Mouse (Mus musculus) telencephalon, adult 2 months (tissue): ENCODE data around the gene Esrrb.

Experiments
- DNase-seq: peaks from one replicate; pipeline ENCODE4 v3.0.0-alpha.2; 2011; ENCODE audit warnings: low read depth, low spot score

Gene Esrrb

DNA sequence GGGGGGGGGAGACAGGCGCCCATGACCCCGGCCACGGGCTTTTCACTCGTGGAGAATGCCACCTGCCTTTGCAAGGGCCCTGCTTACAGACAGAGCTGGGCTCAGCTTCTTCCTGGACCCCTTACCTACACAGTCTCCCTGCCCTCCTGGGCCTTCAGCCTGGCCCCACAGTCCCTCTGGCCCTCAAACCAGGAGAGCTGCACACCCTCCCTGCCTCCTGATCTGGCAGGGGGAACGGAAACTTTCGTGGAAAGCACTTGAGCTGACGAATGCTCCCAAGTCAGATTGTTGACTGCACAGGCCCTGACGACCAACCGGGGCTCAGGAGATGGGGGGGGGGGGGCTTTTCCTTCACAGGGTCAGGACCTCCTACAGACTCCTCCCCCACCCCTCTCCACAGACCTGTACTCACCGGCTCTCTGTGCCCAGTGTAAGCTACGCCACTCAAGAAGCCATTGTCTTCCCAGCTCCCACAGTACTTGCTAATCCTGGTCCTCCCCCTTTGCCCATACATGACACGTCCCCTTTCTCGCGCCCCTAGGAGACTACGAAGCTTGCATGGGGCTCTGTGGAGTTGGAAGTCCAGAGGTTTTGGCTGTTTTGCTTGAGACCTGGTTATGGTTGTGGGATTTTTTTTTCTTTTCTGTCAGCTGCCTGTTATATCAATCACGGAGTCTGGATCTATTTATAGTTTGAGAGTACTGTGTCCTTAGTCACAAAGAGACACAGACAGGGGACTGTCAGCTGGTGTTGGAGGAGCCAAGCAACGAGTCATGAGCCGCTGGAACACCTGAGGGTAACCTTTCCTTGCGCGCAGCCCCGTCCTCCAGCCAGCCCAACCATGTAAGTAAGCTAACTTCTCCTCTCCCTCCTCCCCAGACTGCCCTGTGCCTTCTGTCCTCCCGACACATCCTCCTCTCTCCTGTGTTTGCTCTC is at the start of gene Esrrb:
TSS of gene Esrrb (plus strand) at position 422 of the 936 bp plus-strand sequence.
- no peak for DNase-seq

DNA sequence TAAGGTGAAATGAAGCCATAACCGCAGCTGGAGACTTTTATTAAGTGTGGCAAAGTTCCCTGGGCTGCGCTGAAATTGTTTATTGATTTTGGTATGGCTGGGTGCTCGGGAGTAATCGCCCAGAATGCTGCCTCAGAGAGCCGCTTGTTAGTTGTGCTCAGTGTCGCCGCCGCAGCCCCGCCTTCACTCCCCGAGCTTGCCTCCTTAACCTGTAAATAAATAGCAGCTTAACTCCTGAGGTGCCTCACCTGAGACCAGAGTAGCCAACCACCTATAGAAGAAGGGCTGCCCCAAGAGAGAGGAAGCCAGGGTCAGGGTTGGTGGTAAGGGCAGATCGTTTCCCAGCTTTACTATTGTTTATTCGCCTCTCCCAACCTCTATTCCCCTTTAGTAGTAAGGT is 40.3 kb upstream of the Esrrb start:
- DNase-seq: no peak

DNA sequence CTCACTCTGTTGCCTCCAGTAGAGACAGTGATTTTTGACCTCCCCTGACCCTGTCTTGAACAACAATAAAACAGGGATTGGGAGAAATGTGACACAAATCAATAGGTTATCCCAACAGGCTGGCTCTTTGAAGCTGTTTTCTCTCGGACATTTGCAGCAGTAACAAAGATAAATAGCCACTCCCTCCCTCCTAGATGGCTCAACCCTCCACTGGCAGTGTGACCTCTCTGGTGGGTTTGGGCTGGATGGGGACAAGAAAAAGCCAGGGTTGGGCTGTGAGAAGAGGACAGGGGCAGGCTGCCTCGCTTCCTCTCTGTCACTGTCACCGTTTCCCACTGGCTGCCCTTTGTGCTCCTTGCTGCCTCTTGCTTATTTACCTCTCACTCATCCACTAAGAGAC is 36.6 kb upstream of the Esrrb start:
- DNase-seq: no peak

DNA sequence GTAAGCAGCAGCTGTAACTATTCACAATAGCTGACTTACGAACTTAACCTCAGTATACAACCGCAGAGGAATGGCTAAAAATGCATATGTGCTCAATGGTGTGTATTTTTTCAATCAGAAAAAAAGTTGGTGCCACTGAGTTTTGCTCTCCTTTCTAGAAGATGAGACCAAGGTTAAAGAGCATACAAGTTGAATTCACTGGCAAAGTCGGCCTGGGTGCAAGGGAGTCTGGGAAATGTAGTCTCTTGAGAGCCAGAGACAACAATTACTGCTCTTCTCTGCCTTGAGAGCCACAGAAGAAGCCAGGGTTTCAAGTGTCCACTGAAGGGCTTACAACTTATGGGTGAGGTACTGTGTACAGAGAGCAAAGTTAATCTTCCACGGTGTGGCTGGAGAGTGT is 31.1 kb upstream of the Esrrb start:
- no peak for DNase-seq

DNA sequence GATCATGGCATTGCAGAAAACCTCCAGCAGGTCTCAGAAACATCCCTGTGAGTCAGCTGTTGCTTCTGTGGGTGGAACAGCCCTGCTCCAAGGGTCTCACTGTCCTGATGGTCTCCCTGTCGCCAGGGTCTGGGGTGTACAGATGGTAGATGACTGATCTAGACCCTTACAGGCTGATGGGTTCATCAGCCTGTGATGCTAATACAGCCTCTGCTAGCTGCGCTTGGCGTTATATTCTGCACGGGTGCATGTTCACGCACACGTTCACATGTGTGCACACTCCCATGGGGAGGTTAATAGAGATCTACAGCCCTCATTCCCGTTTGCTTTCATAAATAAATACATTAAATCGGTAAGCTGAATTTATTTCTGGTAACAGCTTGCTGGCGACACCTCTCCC is 30.2 kb upstream of the Esrrb start:
- no peak for DNase-seq

DNA sequence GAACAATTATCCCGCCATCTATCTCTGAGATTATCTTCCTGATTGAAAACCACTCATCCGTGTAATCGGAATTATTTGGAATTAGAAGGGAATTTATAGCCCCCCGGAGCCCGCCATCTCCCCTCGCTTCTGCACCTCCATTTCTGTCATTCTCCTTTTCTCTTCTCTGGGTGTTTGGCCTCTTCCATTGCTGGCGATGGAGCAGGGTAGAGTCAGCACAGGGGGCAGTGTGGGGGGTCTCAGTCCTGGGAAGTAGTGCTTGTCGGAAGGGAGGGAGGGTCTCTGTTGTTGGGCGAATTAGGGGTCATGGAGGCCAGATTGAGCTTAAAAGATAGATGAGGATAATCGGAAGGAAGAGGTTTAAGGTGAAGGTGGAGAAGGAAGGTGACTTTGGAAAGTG is 29.7 kb upstream of the Esrrb start:
- no peak for DNase-seq

DNA sequence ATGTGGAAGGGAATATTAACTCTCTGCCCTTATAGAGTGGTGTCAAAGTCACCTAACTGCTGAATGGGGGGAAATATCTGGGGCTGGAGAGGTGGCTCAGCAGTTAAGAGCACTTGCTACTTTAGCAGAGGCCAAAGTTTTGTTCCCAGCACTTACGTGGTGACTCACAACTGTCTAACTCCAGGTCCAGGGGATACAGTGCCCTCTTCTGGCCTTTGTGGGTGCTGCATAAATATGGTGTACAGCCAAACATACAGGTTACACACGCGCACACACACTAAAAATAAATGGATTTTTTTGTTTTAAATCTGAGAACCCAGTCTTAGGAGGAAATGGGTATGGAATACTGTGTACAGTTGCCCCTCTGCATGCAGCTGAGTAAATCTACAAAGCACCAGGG is 24.7 kb upstream of the Esrrb start:
- DNase-seq: no peak

DNA sequence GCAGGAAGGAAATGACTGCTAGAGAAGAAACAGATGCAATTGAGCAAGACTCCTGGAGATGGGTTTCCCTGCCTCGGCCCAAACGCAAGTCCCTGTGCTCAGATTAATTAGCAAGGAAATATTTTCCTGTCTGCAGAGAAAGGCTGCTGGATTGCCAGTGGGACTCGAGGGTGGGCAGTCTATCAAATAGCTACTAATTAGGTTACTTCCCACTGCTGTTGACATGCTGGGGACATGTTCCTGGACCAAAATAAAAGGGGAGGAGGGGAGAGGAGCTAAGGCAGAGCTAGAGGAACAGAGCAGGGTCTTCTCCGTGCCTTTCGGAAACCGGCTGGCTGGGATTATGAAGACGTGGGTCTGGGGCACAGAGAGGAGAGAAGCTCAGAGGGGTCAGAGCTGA is 24.0 kb upstream of the Esrrb start:
- DNase-seq: no peak

DNA sequence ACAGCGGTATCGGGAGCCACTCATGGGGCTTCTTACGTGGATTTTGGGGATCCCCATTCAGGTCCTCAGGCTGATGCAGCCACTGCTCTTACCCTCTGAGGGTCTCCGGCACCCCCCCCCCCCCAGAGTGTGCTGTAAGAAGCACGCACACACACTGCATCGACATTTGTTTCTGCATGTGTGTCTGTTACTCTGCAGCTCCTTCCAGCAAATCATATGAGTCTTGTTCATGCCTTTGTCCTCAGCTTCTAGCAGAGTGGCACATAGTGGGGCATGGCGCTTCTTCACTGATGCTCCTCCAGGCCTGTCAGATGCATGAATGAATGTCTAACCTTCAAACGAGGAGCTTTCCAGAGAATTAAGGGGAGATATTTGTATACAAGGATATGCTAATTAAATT is 11.4 kb upstream of the Esrrb start:
- DNase-seq: no peak

DNA sequence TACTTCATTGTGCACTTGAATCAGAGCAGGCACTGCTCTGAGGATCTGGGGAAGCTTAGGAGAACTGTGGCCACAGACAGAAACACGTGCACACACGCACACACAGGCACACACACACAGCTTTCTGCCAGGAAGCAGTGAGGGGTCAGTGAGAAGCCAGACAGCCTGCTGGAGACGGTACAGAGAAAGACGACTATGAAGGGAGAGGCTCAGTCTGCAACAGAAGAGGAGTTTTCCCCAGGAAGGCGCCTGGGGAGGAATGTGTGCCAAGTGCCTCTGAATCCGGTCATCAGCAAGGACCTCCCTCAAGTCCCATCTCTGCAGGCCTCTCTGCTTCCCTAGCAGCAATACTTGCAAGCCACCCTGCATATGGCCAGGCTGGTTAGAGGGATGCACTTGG is 1.5 kb upstream of the Esrrb start:
- no peak for DNase-seq

DNA sequence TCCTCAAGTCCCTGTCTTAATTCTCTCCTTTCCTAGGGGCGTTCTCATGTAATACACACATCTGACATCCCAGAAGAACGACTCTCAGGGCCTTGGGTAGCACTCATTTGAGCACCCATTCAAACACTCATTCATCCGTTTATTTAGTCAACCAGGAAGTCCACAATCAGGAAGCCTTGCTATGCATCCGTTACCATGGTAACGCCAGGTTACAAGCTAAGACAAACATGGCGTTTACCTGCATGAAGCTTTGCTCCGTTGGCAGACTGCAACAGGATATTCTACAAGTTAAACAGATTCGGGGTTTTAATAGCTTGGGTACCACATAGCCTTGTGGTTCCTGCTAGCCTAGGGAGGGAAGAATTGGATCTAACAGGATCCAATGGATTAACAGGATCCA is 1.0 kb upstream of the Esrrb start:
- no peak for DNase-seq

DNA sequence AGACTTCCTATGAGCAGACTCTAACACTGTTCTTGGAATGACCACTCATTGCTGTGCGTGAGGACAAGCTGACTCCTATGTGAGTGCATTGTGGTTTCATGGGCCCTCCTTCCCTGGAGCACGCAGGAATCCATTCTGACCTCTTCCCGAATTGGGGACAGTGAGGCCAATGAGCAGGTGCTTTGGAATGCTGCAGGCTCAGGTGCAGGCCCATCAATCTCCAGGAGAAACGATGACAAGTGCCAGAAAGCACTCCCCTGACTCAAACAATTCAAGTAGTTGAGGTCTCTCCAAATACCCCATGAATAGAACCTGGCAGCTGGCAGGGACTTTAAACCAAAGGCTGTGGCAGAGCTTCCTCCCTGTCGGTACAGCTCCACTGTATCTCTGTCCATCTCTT is 3.4 kb downstream of the Esrrb start:
- DNase-seq: no peak

DNA sequence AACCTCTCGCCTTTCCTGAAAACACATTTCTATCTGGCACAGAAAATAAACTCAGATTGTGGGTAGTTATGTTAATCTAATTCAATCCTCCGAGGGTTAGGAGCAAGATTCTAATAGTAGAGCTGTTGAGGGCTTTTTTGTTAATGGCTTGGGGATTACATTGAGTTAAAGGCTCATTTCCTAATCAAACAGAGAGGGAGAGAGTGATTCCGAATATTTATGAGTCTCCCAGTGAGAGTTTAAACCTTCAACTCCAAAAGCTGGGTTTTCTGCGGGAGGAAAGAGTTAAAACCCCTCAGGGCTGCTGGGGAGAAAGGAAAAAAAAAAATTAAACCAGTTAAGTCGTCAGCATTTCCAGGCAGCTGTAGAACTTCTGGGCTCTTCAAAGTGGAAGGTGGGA is 3.8 kb downstream of the Esrrb start:
- no peak for DNase-seq

DNA sequence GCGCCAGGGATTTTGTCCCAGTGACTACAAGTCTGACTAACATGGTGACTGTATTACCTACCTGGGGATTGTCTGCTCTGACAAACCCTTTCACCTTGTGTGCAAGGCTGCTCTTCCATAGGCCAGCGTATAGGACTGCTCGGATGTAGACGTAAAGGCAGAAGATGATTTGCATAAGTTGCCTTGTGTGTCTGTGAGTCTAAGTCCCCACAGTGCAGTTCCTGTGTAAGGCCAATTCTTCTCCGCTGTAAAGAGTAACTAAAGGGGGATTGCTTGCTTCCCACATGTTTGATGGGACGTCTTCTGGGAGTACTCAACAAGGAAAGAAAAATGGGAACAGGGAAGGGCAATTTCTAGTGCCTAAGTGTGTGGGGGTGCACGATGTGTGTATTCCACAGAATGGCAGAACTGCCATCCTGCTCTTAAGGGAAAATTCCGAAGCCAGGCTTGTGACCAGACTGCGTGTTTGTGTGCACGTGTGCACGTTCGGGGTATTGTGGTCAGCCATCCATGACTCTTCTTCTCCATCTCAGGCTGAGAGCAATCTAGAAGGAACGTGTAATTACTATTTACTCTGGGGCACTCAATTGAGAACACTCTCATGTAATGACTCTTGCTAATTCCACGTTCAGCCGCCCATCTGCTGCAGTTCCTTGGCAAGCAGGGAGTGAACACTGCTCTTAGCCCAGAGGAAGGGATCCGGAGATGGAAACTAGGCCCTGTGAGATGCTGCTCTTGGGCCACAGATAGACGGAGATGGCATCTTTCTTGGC is 9.9 kb downstream of the Esrrb start:
- peak; percentile 11 for DNase-seq

DNA sequence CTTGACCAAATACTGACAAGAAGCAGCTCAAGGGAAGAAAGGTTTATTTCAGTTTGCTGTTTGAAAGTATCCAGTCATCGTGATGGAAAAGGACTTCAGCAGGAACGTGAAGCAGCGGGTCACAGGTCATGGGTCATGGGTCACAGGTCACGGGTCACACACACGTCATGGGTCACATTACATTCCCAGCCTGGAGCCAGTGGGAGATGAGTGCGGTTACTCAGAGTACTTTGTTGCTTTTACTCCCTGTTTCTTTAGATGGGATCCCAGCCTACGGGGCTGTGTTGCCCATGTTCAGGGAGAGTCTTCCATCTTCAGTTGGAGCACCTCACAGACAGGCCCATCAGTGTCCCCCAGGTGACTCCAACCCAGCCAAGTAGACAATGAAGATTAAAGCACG is 13.4 kb downstream of the Esrrb start:
- no peak for DNase-seq

DNA sequence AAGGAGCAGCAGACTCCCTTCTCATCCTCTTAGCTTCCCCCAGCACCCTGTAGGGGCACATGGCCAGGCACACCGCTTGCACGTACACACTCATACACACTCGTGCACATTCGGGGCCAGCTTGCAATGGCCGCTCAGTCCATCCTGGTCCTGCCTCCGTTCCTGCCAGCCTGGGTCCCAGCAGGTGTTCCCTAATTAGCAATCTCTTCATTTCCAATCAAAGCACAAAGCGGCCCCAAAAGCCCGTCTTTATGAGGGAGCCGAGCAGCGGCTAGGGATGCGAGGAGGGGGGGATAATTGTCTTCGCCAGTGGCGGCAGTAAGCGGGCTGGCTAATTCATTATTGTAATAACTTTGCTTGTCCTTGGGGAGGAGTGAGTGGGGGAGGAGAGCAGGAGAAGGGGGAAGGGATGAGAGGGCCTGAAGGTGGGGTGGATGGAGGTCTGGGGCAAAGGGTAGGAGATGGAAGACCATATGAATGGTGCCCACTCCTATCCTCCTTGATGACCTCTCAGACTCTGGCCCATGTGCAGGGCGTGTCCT is 18.8 kb downstream of the Esrrb start:
- DNase-seq: no peak

DNA sequence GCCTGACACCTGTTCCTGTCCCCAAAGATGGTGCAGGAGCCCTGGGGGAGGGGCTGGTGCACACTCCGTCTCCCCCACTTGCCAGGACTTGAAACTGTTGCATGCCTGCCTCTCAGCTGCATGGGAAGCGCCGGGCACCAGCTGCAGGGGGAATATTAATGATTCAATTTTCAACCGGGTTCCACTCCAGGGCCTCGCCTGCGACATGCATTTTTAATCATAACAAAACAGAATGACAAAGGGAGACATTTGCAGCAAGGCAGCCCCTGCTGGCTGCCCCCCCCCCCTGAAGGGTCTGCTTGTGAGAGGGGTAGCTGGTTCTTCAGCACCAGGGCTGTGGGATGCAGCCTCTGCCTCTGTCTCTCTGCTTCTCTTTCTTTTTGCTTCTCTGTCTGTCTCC is 22.9 kb downstream of the Esrrb start:
- DNase-seq: no peak

DNA sequence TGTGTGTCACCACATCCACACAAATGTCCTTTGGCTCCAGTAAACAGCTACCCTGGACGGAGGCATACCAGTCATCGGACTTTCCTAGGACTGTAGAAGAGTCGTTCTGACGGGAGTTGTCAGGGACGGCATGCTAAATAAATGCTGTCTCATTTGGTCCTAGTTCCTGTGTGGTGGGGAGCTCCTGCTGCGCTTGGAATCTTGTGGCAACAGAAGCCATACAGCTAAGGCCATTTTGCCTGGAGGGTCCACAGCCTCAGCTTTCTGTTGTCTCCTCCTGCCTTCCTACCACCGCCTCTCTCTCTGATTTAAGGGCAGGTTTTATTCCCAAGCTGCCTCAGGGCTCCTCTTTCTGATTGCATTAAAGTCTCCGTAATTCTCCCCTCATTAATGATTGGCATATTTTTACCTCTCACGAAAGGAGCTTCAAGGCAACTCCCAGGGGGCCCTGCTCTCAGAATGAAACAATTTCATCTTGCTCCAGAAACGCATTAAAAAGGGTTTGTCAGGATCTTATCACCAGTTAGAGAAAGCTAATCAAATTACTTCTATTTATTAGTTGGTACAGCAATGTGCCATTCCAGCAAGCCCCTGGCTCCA is 26.9 kb downstream of the Esrrb start:
- no peak for DNase-seq

DNA sequence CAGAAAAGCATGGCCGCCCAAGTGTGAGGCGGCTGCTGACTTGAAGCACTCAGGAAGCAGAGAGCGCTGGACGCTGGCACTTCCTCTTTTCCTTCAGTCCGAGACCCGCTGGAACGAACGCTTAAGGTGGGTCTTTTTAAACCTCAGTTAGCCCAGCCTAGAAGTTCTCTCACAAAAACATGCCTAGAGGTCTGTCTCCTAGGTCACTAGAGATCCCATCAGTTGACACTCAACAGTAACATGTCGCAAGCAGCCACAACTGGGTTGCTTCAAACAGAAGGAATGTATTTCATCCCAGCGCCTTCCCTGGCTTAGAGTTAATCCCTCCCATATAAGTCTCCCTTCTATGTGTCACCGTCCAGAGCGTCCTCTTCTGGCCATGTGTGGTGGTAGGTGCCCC is 33.9 kb downstream of the Esrrb start:
- DNase-seq: no peak

DNA sequence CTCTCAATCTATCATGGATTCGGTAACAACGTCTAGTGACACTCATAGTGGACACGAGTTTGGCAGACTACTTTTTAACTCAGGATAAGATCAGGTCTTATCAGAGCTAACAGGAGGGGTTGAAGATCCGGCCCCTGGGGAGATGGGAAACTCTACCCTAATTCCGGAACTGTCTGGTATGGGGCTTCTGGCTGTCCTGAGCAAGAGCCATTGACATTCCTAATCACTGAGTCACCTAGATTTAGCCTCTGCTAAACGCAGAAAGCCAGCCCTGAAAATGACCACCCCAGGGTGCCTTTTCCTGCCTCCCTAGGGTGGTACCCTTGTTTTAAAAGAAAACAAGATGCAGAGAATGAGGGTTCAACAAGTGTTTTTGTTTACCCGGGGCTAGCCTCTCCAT is 34.4 kb downstream of the Esrrb start:
- DNase-seq: no peak

DNA sequence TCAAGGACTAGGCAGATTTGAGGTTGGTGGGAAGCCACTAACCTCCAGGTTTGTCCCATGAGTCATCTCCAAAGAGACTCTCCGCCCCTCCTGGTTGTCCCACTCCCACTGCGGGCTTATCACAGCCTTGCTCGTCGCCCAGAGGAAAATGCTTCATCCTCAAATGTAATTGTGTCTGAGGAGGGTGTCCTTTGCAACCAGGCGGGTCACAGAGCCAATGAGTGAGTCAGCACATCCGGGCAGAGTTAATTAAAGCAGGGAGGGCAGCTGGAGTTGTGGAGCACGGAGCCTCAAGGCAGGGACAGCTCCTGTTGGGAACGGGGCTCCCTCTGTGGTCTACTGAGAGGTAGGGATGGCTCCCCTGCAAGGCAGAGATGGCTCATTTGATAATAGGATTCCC is 37.8 kb downstream of the Esrrb start:
- DNase-seq: no peak

DNA sequence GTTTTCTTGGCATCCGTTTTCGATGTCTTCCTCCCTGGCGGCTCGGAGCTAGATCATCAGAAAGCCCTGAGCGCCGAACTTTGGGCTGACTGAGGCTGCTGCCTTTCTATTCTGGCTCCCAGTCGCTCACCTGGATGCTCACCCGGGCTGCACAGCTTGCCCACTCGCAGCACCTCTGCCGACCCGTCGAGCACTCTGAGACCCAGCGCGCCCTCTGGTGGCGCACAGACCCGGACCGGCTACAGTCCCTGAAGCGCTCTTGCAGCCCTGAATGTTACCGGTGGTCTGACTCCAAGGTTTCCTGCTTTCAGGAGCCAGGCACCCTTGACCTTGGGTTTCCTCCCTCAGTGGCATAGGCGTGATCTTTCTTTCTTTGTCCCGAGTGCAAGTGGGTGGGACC is 41.8 kb downstream of the Esrrb start:
- DNase-seq: no peak
